Mouse (Mus musculus) heart, embryonic 12.5 days (tissue): Measurements from ENCODE around the gene Lsm2. TPM values are rescaled to one million over a fixed set of nuclear protein-coding genes. Genes with fewer than 3 reads are reported as not detected.
"Not testable (repeated sequence)": the region's sequence is repeated elsewhere in the genome, so short reads cannot be mapped to it uniquely, and the experiment has no call there.

Experiments used
- ATAC-seq: fragments of 200-750 bp; cut with Nextera tagmentation; 2 replicates; pipeline ENCODE4 v1.8.0; 2017; ENCODE audit warnings: moderate TSS enrichment, moderate library complexity; ENCODE audit not compliant: insufficient number of reproducible peaks, low FRiP score
- H3K27ac ChIP-seq: fragments of 300-500 bp; sonication (generic); 2 replicates; pipeline ENCODE4 v1.5.1; 2016; ENCODE audit warnings: mild to moderate bottlenecking, moderate library complexity; ENCODE audit not compliant: poor library complexity, severe bottlenecking
- H3K27me3 ChIP-seq: fragments of 300-500 bp; sonication (generic); replicated peaks from 2 replicates; pipeline ENCODE4 v1.6.1; 2016; ENCODE audit warnings: mild to moderate bottlenecking, moderate library complexity
- H3K36me3 ChIP-seq: fragments of 300-500 bp; sonication (generic); 2 replicates; pipeline ENCODE4 v1.6.1; 2016; ENCODE audit warnings: mild to moderate bottlenecking, moderate library complexity
- H3K4me1 ChIP-seq: fragments of 300-500 bp; sonication (generic); replicated peaks from 2 replicates; pipeline ENCODE4 v1.6.1; 2016; ENCODE audit warnings: mild to moderate bottlenecking
- H3K4me2 ChIP-seq: fragments of 300-500 bp; sonication (generic); 2 replicates; pipeline ENCODE4 v1.6.1; 2016; ENCODE audit warnings: mild to moderate bottlenecking, moderate library complexity
- H3K4me3 ChIP-seq: fragments of 300-500 bp; sonication (generic); 2 replicates; pipeline ENCODE4 v1.5.1; 2016; ENCODE audit warnings: mild to moderate bottlenecking
- H3K9ac ChIP-seq: fragments of 300-500 bp; sonication (generic); 2 replicates; pipeline ENCODE4 v1.6.1; 2016; ENCODE audit warnings: mild to moderate bottlenecking, moderate library complexity
- H3K9me3 ChIP-seq: fragments of 300-500 bp; sonication (generic); replicated peaks from 2 replicates; pipeline ENCODE4 v1.6.1; 2016; ENCODE audit warnings: mild to moderate bottlenecking, moderate library complexity
- WGBS: fragments of 180-500 bp; shearing (Covaris S2); methylation state at CpG from one replicate; pipeline ENCODE4 v1.1.7; 2016; 5-methylcytosine and 5-hydroxymethylcytosine counted together
- polyA plus RNA-seq: library from polyadenylated mRNA; unstranded; fragments of >200 nt; fragmentation: Nextera tagmentation; extraction: Ambion mirVana; gene quantifications from 2 replicates; pipeline ENCODE4 v1.2.1, GENCODE M21; 2016

Gene Lsm2
- polyA plus RNA-seq, 1 experiment from 2014 or later: 145 TPM

- Histone ChIP-seq H3K9me3 (no peaks in the 10 kb centered on the region), H3K4me1 (peaks cover 61% of the 10 kb centered on the region), H3K4me2 (no peak overlapping the region), H3K36me3 (no peaks in the 10 kb centered on the region), H3K9ac (peak overlapping the region; percentile 6; the same call in 1 of the 2 replicates), H3K27me3 (0 out of 2 replicates have a peak, but pooled peaks cover 5% of the 10 kb centered on the region), H3K27ac (no peak overlapping the region), H3K4me3 (no peak overlapping the region)
- 64% methylated on average over 12 of the region's 13 CpGs for WGBS
- no peak for ATAC-seq
Observed at GRCm38 (mm10) chr17:35024261-35024660, 42.6 kb downstream of the Lsm2 start.

- H3K9me3 ChIP-seq: no peaks in the 10 kb centered on the region
- H3K4me1 ChIP-seq: peaks cover 65% of the 10 kb centered on the region
- no peak overlapping the region for H3K4me2 ChIP-seq
- WGBS: 54% methylated on average over 10 of the region's 10 CpGs
- ATAC-seq: no peak
- H3K27me3 ChIP-seq: 0 out of 2 replicates have a peak, but pooled peaks cover 5% of the 10 kb centered on the region
- H3K27ac ChIP-seq: no peak overlapping the region; the same call in 1 of the 2 replicates
- H3K4me3 ChIP-seq: no peak overlapping the region
- peak overlapping the region; percentile 42; the same call in 1 of the 2 replicates for H3K9ac ChIP-seq
- H3K36me3 ChIP-seq: no peaks in the 10 kb centered on the region
Observed at GRCm38 (mm10) chr17:35024691-35025488, 43.2 kb downstream of the Lsm2 start.

GRCm38 (mm10) chr17:35026206-35026605 is 44.5 kb downstream of the Lsm2 start:
- no peaks in the 10 kb centered on the region for H3K27me3 ChIP-seq
- 80% methylated on average over 5 of the region's 5 CpGs for WGBS
- H3K9ac ChIP-seq: no peak overlapping the region
- no peak overlapping the region for H3K4me3 ChIP-seq
- H3K36me3 ChIP-seq: no peaks in the 10 kb centered on the region
- ATAC-seq: no peak
- no peak overlapping the region for H3K4me2 ChIP-seq
- no peak overlapping the region for H3K27ac ChIP-seq
- no peaks in the 10 kb centered on the region for H3K9me3 ChIP-seq
- H3K4me1 ChIP-seq: peaks cover 62% of the 10 kb centered on the region

- no peaks in the 10 kb centered on the region for H3K36me3 ChIP-seq
- no peak for ATAC-seq
- peak within 1 kb of the TSS; percentile 34; the same call in 1 of the 2 replicates for H3K4me2 ChIP-seq
- H3K9me3 ChIP-seq: no peaks in the 10 kb centered on the region
- no peaks in the 10 kb centered on the region for H3K27me3 ChIP-seq
- H3K27ac ChIP-seq: peak within 1 kb of the TSS; percentile 61; the same call in 1 of the 2 replicates
- H3K9ac ChIP-seq: 0 out of 2 replicates have a peak within 1 kb of the TSS, but pooled peaks have one; percentile 34
- H3K4me3 ChIP-seq: 0 out of 2 replicates have a peak within 1 kb of the TSS, but pooled peaks have one; percentile 11
- peaks cover 53% of the 10 kb centered on the region for H3K4me1 ChIP-seq
- 39% methylated on average over 13 of the region's 13 CpGs for WGBS
Observed at GRCm38 (mm10) chr17:35027277-35028068, 45.8 kb downstream of the Lsm2 start, which contains the start of gene Sapcd1. Gene Sapcd1, minus strand, starts transcription at chr17:35028016.

- Histone ChIP-seq H3K9ac (no peak overlapping the region), H3K27me3 (no peaks in the 10 kb centered on the region), H3K27ac (no peak overlapping the region), H3K4me3 (no peak overlapping the region), H3K36me3 (no peaks in the 10 kb centered on the region), H3K9me3 (no peaks in the 10 kb centered on the region), H3K4me2 (no peak overlapping the region), H3K4me1 (peaks cover 45% of the 10 kb centered on the region)
- 87% methylated on average over 2 of the region's 2 CpGs for WGBS
- ATAC-seq: no peak
Observed at GRCm38 (mm10) chr17:35028315-35028714, 46.7 kb downstream of the Lsm2 start.

GRCm38 (mm10) chr17:35029691-35030532 is 48.2 kb downstream of the Lsm2 start:
- 36% methylated on average over 19 of the region's 19 CpGs for WGBS
- peak overlapping the region; percentile 24; the same call in 1 of the 2 replicates for H3K4me2 ChIP-seq

GRCm38 (mm10) chr17:35031272-35031671 is 49.6 kb downstream of the Lsm2 start:
- WGBS: 89% methylated on average over 11 of the region's 11 CpGs
- no peak overlapping the region for H3K4me3 ChIP-seq
- H3K36me3 ChIP-seq: no peaks in the 10 kb centered on the region
- no peak overlapping the region for H3K4me2 ChIP-seq
- no peak for ATAC-seq
- H3K9me3 ChIP-seq: no peaks in the 10 kb centered on the region
- H3K27ac ChIP-seq: no peak overlapping the region
- H3K27me3 ChIP-seq: no peaks in the 10 kb centered on the region
- peaks cover 23% of the 10 kb centered on the region for H3K4me1 ChIP-seq
- no peak overlapping the region for H3K9ac ChIP-seq

More at GRCm38 (mm10) chr17:35029691-35030532, 48.2 kb downstream of the Lsm2 start:
- Histone ChIP-seq H3K9me3 (no peaks in the 10 kb centered on the region), H3K4me3 (no peak overlapping the region), H3K27ac (no peak overlapping the region), H3K9ac (no peak overlapping the region; the same call in 1 of the 2 replicates), H3K36me3 (no peaks in the 10 kb centered on the region), H3K27me3 (no peaks in the 10 kb centered on the region), H3K4me1 (peaks cover 30% of the 10 kb centered on the region)
- no peak for ATAC-seq

- Histone ChIP-seq H3K27me3 (no peaks in the 10 kb centered on the region), H3K27ac (no peak overlapping the region)
- 79% methylated on average over 7 of the region's 7 CpGs for WGBS
Observed at GRCm38 (mm10) chr17:35031880-35032279, 50.2 kb downstream of the Lsm2 start.

GRCm38 (mm10) chr17:35032323-35032870 is 50.7 kb downstream of the Lsm2 start:
- no peak for ATAC-seq
- 69% methylated on average over 8 of the region's 8 CpGs for WGBS
- H3K9ac ChIP-seq: no peak overlapping the region
- H3K4me2 ChIP-seq: no peak overlapping the region
- H3K27ac ChIP-seq: no peak overlapping the region
- no peaks in the 10 kb centered on the region for H3K27me3 ChIP-seq
- H3K9me3 ChIP-seq: no peaks in the 10 kb centered on the region
- H3K4me1 ChIP-seq: peaks cover 13% of the 10 kb centered on the region
- H3K36me3 ChIP-seq: no peaks in the 10 kb centered on the region
- no peak overlapping the region for H3K4me3 ChIP-seq

More at GRCm38 (mm10) chr17:35031880-35032279, 50.2 kb downstream of the Lsm2 start:
- peaks cover 18% of the 10 kb centered on the region for H3K4me1 ChIP-seq
- H3K4me3 ChIP-seq: no peak overlapping the region
- H3K4me2 ChIP-seq: no peak overlapping the region
- no peak overlapping the region for H3K9ac ChIP-seq
- no peaks in the 10 kb centered on the region for H3K9me3 ChIP-seq
- no peaks in the 10 kb centered on the region for H3K36me3 ChIP-seq
- no peak for ATAC-seq

GRCm38 (mm10) chr17:35033703-35034102 is 52.0 kb downstream of the Lsm2 start:
- 43% methylated on average over 1 of the region's 1 CpGs for WGBS

More at GRCm38 (mm10) chr17:35033703-35034102, 52.0 kb downstream of the Lsm2 start:
- H3K9ac ChIP-seq, H3K4me1 ChIP-seq, H3K4me3 ChIP-seq, ATAC-seq, H3K36me3 ChIP-seq, H3K9me3 ChIP-seq, H3K27ac ChIP-seq, H3K27me3 ChIP-seq, H3K4me2 ChIP-seq: not testable (repeated sequence)
